Mouse (Mus musculus): ENCODE data around the gene Akirin1. TPM values are rescaled to one million over a fixed set of nuclear protein-coding genes. Genes with fewer than 3 reads are reported as not detected.

Akirin1 gene
- polyA plus RNA-seq, 1 experiment from 2014 or later = 86.9 TPM

- H3K36me3 ChIP-seq (ENCODE audit: control insufficient read depth, insufficient read depth, low read length) = no peaks in the 10 kb centered on the region
- DNase-seq (ENCODE audit: low spot score) = no peak
Observed at GRCm38 (mm10) chr4:123767807-123768206, 17.7 kb upstream of the Akirin1 start.

DNA sequence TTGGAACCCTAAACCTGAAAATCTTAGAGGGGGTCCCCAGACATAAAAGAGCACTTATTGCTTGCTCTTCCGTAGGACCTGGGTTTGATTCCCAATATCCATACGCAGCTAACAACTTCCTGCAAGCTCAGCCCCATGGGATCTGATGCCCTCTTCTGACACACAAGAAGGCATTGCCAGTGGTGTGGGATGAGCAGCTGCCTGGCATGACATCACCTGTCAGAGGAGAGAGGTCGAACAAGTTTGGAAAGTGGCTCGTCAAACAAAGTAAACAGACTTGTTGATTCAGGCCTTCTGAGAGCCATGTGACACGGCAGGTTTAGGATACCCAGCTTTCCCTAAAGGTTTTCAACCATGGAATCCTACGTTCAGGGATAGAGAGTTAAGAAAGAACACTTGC, 14.9 kb upstream of the Akirin1 start:
- DNase-seq (ENCODE audit: low spot score) (no peak), ATAC-seq (replicated peaks; ENCODE audit: low FRiP score) (no peak)
- Histone ChIP-seq H3K9ac (ENCODE audit: low read length) (no peak overlapping the region), H3K4me1 (replicated peaks; ENCODE audit: control insufficient read depth, insufficient read depth, low read length) (no peaks in the 10 kb centered on the region), H3K27me3 (ENCODE audit: control insufficient read depth, insufficient read depth, low read length) (no peaks in the 10 kb centered on the region), H3K27ac (ENCODE audit: low read depth, low read length) (no peak overlapping the region), H3K4me3 (ENCODE audit: low read depth, low read length) (no peak overlapping the region), H3K9me3 (ENCODE audit: control insufficient read depth, low read length) (no peaks in the 10 kb centered on the region), H3K4me2 (ENCODE audit: low read depth, low read length, severe bottlenecking) (no peak overlapping the region), H3K36me3 (ENCODE audit: control insufficient read depth, insufficient read depth, low read length) (no peaks in the 10 kb centered on the region)
- WGBS = 82% methylated on average over 6 of the region's 6 CpGs

More at GRCm38 (mm10) chr4:123767807-123768206, 17.7 kb upstream of the Akirin1 start:
- Histone ChIP-seq H3K27ac (ENCODE audit: low read depth, low read length) (no peak overlapping the region), H3K4me2 (ENCODE audit: low read depth, low read length, severe bottlenecking) (no peak overlapping the region), H3K4me1 (replicated peaks; ENCODE audit: control insufficient read depth, insufficient read depth, low read length) (no peaks in the 10 kb centered on the region), H3K9ac (ENCODE audit: low read length) (no peak overlapping the region), H3K9me3 (ENCODE audit: control insufficient read depth, low read length) (no peaks in the 10 kb centered on the region; the same call in 1 of the 2 replicates), H3K4me3 (ENCODE audit: low read depth, low read length) (no peak overlapping the region), H3K27me3 (ENCODE audit: control insufficient read depth, insufficient read depth, low read length) (no peaks in the 10 kb centered on the region)
- no peak for ATAC-seq (replicated peaks; ENCODE audit: low FRiP score)
- 69% methylated on average over 3 of the region's 3 CpGs for WGBS

DNA sequence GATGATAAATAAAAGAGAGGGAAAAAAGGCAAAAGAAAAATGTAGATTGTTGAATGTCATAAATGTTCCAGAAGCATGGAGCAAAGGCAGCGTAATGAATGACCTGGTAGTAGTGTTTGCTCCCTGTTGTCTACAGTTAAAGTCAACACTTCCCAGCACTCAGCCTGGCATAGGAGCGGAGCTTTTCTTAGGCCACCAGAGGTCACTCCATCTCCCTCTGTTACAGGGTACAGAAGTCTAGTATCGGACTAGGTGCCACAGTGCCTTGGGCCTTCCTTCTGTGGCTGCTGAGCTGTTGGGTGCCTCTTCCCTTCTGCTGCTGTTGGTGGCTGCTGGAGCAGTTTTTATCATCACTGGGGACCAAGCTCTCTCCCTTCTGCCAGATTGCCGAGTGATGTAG, 8.2 kb upstream of the Akirin1 start:
- Histone ChIP-seq H3K9ac (ENCODE audit: low read length) (no peak overlapping the region), H3K9me3 (ENCODE audit: control insufficient read depth, low read length) (no peaks in the 10 kb centered on the region), H3K36me3 (ENCODE audit: control insufficient read depth, insufficient read depth, low read length) (no peaks in the 10 kb centered on the region), H3K27ac (ENCODE audit: low read depth, low read length) (no peak overlapping the region), H3K4me1 (replicated peaks; ENCODE audit: control insufficient read depth, insufficient read depth, low read length) (no peaks in the 10 kb centered on the region), H3K4me3 (ENCODE audit: low read depth, low read length) (no peak overlapping the region), H3K27me3 (ENCODE audit: control insufficient read depth, insufficient read depth, low read length) (no peaks in the 10 kb centered on the region), H3K4me2 (ENCODE audit: low read depth, low read length, severe bottlenecking) (no peak overlapping the region)
- WGBS = 53% methylated on average over 4 of the region's 4 CpGs
- no peak for ATAC-seq (replicated peaks; ENCODE audit: low FRiP score)
- no peak for DNase-seq (ENCODE audit: low spot score)

GRCm38 (mm10) chr4:123750707-123751312, 665 bp upstream of the Akirin1 start:
- no peak for DNase-seq (ENCODE audit: low spot score)
- H3K27ac ChIP-seq (ENCODE audit: low read depth, low read length) = no peak overlapping the region
- WGBS = 2% methylated on average over 8 of the region's 8 CpGs
- no peaks in the 10 kb centered on the region for H3K9me3 ChIP-seq (ENCODE audit: control insufficient read depth, low read length)
- H3K4me3 ChIP-seq (ENCODE audit: low read depth, low read length) = peak overlapping the region; percentile 85
- H3K4me1 ChIP-seq (replicated peaks; ENCODE audit: control insufficient read depth, insufficient read depth, low read length) = peaks cover 8% of the 10 kb centered on the region; the same call in 1 of the 2 replicates
- no peak for ATAC-seq (replicated peaks; ENCODE audit: low FRiP score)
- H3K9ac ChIP-seq (ENCODE audit: low read length) = peak overlapping the region; percentile 84
- H3K36me3 ChIP-seq (ENCODE audit: control insufficient read depth, insufficient read depth, low read length) = no peaks in the 10 kb centered on the region
- H3K27me3 ChIP-seq (ENCODE audit: control insufficient read depth, insufficient read depth, low read length) = no peaks in the 10 kb centered on the region
- H3K4me2 ChIP-seq (ENCODE audit: low read depth, low read length, severe bottlenecking) = peak overlapping the region; percentile 55

DNA sequence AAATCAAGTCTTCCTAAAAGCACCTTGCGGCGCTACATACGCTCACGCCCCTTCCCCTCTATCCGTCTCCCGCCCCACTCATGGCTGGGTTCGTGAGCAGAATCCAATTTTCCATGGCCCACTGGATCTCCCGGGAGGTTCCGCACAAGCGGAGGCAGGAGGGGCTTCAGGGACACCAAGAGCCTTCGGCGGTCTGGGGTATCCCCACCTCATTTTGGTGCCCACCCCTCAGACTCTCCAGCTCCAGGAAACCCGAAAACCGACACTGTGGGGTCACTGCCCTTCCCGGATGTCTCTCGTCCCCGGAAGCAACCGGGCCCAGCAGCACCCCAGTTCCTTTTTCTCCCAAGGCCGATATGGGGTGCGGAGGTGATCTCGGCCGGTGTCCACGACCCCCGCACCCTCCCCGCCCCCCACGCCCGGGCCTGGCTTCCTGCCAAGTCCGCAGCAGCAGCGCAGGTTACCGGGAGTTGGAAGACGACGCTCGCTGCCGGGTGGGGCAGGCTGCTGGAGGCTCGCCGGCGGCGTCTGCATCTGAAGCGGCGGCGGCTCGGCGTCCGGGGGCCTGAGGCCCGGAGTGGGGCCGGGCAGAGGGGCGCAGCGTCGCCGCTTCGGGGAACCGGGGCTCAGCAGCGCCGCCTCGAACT, 538 bp downstream of the Akirin1 start:
- Histone ChIP-seq H3K9ac (ENCODE audit: low read length) (peak overlapping the region; percentile 84), H3K36me3 (ENCODE audit: control insufficient read depth, insufficient read depth, low read length) (no peaks in the 10 kb centered on the region), H3K4me2 (ENCODE audit: low read depth, low read length, severe bottlenecking) (peak overlapping the region; percentile 82), H3K9me3 (ENCODE audit: control insufficient read depth, low read length) (no peaks in the 10 kb centered on the region), H3K27ac (ENCODE audit: low read depth, low read length) (peak overlapping the region; percentile 88), H3K27me3 (ENCODE audit: control insufficient read depth, insufficient read depth, low read length) (no peaks in the 10 kb centered on the region), H3K4me3 (ENCODE audit: low read depth, low read length) (peak overlapping the region; percentile 85), H3K4me1 (replicated peaks; ENCODE audit: control insufficient read depth, insufficient read depth, low read length) (peaks cover 8% of the 10 kb centered on the region; the same call in 1 of the 2 replicates)
- WGBS = under 1% methylated on average over 50 of the region's 55 CpGs
- peak; percentile 84 for ATAC-seq (replicated peaks; ENCODE audit: low FRiP score)
- no peak for DNase-seq (ENCODE audit: low spot score)

DNA sequence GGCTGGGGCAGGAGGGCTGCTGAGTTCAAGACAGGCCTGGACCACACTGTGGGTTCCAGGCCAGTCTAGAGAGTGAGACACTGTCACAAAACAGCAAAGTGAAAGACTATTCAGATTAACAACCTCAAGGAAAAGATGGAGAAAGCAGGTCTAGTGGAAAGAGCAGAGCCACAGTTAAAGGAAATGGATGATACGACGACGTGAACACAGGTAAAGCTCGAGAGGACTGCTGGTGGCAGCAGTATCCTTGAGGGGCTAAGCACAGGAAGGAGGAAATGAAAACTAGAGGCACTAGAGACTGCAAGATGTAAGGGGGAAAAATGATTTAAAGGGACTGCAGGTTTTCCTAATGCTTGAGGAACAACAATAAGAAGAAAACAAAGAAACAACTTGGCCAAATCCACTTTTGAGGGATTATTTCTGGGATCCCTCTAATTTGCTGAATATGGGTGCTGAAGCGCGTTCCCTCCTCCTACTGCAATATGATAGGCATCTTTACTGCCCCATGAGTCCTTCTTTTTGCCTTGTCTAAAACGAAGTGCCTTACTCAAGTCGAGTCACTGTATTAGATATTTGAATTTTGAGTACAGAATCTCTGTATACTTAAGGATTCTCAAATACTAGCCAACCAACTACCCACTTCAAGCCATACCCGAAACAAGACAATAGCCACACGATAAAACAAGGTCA, 1.3 kb downstream of the Akirin1 start:
- WGBS = 18% methylated on average over 10 of the region's 10 CpGs
- H3K4me3 ChIP-seq (ENCODE audit: low read depth, low read length) = peak overlapping the region; percentile 85

GRCm38 (mm10) chr4:123745221-123745775, 4.8 kb downstream of the Akirin1 start:
- Histone ChIP-seq H3K36me3 (ENCODE audit: control insufficient read depth, insufficient read depth, low read length) (peaks cover 6% of the 10 kb centered on the region; the same call in 1 of the 2 replicates), H3K4me2 (ENCODE audit: low read depth, low read length, severe bottlenecking) (no peak overlapping the region), H3K4me3 (ENCODE audit: low read depth, low read length) (no peak overlapping the region), H3K9ac (ENCODE audit: low read length) (no peak overlapping the region), H3K27me3 (ENCODE audit: control insufficient read depth, insufficient read depth, low read length) (no peaks in the 10 kb centered on the region), H3K4me1 (replicated peaks; ENCODE audit: control insufficient read depth, insufficient read depth, low read length) (peaks cover 8% of the 10 kb centered on the region; the same call in 1 of the 2 replicates), H3K27ac (ENCODE audit: low read depth, low read length) (no peak overlapping the region), H3K9me3 (ENCODE audit: control insufficient read depth, low read length) (no peaks in the 10 kb centered on the region)
- 97% methylated on average over 4 of the region's 4 CpGs for WGBS
- no peak for DNase-seq (ENCODE audit: low spot score)
- ATAC-seq (replicated peaks; ENCODE audit: low FRiP score) = no peak

More for the DNA sequence above, 1.3 kb downstream of the Akirin1 start:
- Histone ChIP-seq H3K36me3 (ENCODE audit: control insufficient read depth, insufficient read depth, low read length) (no peaks in the 10 kb centered on the region), H3K27ac (ENCODE audit: low read depth, low read length) (no peak overlapping the region), H3K9ac (ENCODE audit: low read length) (peak overlapping the region; percentile 84), H3K9me3 (ENCODE audit: control insufficient read depth, low read length) (no peaks in the 10 kb centered on the region), H3K27me3 (ENCODE audit: control insufficient read depth, insufficient read depth, low read length) (no peaks in the 10 kb centered on the region), H3K4me2 (ENCODE audit: low read depth, low read length, severe bottlenecking) (peak overlapping the region; percentile 82), H3K4me1 (replicated peaks; ENCODE audit: control insufficient read depth, insufficient read depth, low read length) (peaks cover 8% of the 10 kb centered on the region; the same call in 1 of the 2 replicates)
- ATAC-seq (replicated peaks; ENCODE audit: low FRiP score) (no peak), DNase-seq (ENCODE audit: low spot score) (no peak)

- H3K4me1 ChIP-seq (replicated peaks; ENCODE audit: control insufficient read depth, insufficient read depth, low read length) = no peaks in the 10 kb centered on the region
- H3K27ac ChIP-seq (ENCODE audit: low read depth, low read length) = no peak overlapping the region
- no peak overlapping the region for H3K9ac ChIP-seq (ENCODE audit: low read length)
- no peak for DNase-seq (ENCODE audit: low spot score)
- no peak overlapping the region for H3K4me3 ChIP-seq (ENCODE audit: low read depth, low read length)
- peaks cover 8% of the 10 kb centered on the region; the same call in 1 of the 2 replicates for H3K36me3 ChIP-seq (ENCODE audit: control insufficient read depth, insufficient read depth, low read length)
- H3K27me3 ChIP-seq (ENCODE audit: control insufficient read depth, insufficient read depth, low read length) = no peaks in the 10 kb centered on the region
- H3K4me2 ChIP-seq (ENCODE audit: low read depth, low read length, severe bottlenecking) = no peak overlapping the region
- no peak for ATAC-seq (replicated peaks; ENCODE audit: low FRiP score)
- WGBS = 91% methylated on average over 1 of the region's 1 CpGs
- H3K9me3 ChIP-seq (ENCODE audit: control insufficient read depth, low read length) = no peaks in the 10 kb centered on the region
Observed at GRCm38 (mm10) chr4:123742891-123743290, 7.3 kb downstream of the Akirin1 start.

Data from forebrain, embryonic 11.5 days (tissue).